Mouse (Mus musculus) spleen, postnatal 10 days (tissue): ENCODE measurements around the gene Rab36.

Experiments
- DNase-seq, 2 experiments: peaks; one replicate each; pipeline ENCODE4 v3.0.0; 2021 to 2022; ENCODE audit warnings: low spot score in 2 of 2

The Rab36 gene

DNA sequence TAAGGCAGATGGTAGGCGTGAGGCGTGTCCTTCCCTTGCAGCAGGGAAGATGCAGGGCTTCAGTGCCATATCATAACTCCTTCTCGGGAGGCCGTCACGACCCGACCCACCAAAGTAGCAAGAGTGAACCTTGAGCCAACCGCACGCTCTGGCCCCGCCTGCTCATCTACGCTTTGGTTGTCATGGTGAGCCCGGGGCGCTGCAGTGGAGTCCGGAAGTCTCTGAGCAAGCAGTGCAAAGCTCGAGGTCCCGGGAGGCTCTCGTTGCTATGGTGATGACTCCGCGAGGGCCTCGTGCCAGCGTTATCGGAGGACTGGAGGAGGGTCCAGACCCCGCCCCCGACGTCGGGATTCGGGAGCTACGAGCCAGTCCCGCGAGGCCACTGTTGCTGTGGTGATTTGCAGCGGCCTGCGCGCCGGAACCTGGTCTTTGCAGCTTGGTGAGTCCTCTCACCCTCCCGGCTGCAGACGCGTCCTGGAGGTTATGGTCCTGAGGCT is at the start of gene Rab36:
Rab36 (plus strand) TSS at position 176 of the 497 bp plus-strand sequence.
- DNase-seq = peak; percentile 37 to 78

DNA sequence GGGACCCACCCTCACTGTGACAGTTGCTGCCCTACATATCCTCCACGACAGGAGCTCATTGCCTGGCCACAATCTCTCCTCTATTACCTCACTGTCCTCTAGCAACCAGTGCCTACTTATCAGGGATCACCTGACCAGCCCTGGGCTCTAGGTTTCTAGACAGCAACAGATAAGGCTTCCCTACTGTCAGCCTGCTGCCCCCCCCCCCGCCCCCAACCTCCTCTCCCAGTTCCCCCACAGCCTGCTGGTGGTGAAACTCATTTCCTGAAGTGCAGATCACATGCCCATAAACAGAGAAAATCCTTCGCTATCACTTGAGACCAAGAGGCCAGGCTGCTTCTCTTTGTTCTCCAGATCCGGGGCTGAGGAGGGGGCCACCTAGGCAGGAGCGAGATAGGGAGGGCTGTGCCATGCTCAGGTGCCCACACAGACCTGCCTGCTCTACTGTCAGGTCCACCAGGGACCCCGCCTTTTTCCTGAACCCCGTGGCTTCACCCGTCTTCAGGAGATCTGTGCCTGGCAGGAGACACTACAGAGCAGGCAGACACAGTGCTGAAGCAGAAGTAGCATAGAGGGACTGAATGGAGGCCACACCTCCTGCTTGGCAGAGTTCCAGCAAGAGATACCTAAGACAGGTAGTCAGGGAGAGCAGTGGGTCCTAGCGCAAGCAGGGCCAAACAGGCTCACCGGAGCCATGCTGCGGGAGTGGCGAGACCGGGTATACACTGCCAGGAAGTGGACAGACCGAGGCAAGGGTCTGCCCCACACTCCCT is 49.0 kb upstream of the Rab36 start:
- DNase-seq = no peak

DNA sequence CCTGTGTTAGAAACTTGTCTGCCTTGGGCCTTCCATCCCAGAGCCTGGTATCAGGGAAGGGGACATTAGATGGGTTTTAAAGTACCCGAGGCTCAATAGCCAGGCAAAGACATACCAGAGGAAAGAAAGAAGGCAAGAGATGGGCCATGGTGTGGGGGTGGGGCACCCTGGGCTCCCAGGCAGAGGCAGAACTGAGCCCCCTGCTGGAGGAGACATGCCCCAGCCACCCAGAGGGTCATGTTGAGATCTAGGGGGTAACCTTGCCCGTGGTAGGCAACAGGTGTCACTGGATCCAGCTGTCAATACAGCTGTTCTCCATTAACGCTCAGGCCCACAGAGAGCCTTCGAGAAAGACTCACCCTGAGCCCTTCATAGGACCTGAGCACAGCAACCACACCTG is 47.0 kb upstream of the Rab36 start:
- no peak for DNase-seq

DNA sequence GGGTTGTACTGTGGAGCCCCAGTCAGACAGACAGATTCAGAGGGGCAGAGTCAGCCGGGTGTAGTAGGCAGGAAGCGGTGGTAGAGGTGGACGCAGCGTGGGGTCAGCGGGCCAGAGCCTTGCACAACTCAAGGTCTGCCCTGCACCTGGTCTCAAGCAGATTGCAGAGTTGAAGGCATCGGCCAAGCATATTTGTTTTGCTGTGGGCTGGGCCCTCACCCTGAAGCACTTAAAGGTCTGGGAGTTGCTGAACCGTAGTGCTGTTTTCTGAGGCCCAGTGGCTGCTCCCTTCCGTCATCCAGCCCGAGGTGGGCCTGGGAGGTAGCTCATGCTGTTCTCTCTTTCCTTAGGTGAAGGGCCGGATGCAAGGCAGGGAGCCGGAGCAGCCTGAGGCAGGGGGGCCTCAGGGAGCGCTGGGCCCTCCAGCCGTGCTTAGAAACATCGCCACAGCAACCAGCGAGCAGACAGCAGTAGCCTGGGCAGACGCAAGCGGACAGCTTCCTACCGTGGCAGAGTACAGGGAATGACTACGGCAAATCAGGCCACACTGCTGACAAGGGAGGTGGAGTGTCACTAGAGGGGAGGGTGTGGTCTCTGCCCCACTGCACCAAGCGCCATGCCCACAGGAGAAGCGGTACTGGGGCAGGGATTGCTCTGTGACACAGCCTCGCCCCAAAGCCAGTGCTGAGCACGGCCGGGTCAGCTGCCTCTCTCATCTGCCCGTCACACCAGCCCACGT is 46.1 kb upstream of the Rab36 start:
- no peak for DNase-seq

DNA sequence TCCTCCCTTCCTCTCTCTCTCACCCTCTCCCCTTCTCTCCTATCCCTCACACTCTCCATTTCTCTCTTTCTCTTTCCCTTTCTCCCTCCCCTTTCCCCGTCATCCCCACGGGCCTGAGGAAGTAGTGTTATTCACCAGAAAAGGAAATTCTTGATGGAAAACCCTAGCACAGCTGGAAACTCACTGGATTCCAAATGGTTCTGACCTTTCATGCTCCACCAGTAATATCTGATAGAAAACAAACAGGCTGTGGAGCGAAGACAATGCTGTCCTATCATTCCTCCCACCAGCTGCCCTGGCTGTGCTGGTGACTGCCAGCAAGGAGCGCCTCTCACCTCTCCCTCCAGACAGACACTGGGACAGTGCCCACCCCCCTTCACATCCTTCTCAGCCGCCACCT is 42.0 kb upstream of the Rab36 start:
- DNase-seq = no peak

DNA sequence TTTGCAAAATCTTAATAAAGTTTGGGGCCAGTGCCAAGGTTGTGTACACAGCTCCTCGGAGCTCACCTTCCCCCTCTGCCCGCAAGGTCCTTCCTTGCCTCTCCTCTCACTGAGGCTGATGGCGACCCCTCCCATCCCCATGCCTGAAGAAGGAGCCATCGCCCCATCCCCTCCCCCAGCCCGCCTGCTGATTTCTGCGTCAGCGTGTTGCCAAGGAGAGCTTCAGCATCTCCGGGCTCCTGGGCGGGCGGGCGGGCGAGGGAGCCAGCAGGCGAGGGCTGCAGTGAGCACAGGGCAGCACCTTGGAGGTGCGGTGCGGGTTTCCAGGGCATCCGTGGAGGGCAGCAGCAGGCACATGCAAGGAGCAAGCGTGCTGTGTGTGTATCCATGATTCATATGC is 41.5 kb upstream of the Rab36 start:
- DNase-seq = no peak

DNA sequence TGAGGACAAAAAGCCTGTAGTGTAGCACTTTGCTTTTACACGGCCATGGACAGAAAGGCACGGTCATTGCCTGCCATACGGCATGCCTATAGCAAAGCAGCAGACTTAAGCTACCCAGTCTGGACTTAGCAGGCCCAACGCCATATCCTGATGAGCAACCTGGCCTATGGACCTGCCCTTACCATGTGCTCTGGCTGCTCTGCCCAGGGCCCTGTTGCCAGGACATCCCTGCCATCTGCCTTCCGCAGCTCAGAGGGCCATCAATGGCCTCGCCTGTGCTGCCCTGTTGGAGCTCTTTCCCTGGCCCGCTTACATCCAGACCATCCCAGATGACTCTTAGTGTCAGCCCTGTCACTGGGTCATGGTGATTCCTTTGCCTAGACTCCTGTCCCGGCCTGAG is 35.5 kb upstream of the Rab36 start:
- no peak for DNase-seq

DNA sequence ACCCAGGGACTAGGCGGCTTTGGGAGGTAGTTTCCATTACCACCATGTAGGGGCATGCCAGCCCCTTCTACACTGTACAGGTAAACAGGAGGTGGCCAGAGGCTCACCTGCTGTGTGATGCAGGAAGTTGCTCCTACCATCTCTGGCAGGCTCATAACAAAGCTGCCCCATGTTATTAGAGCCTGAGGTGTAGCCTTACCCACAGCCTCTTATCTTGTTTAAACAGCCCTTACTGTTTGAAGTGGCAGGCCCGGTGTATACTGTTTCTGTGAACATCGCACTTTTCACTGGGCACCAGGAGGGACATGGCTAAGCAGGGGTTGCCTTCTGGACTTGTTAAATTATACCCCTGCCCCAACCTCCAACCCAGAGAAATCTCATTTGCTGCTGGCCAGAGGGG is 32.8 kb upstream of the Rab36 start:
- DNase-seq = no peak

DNA sequence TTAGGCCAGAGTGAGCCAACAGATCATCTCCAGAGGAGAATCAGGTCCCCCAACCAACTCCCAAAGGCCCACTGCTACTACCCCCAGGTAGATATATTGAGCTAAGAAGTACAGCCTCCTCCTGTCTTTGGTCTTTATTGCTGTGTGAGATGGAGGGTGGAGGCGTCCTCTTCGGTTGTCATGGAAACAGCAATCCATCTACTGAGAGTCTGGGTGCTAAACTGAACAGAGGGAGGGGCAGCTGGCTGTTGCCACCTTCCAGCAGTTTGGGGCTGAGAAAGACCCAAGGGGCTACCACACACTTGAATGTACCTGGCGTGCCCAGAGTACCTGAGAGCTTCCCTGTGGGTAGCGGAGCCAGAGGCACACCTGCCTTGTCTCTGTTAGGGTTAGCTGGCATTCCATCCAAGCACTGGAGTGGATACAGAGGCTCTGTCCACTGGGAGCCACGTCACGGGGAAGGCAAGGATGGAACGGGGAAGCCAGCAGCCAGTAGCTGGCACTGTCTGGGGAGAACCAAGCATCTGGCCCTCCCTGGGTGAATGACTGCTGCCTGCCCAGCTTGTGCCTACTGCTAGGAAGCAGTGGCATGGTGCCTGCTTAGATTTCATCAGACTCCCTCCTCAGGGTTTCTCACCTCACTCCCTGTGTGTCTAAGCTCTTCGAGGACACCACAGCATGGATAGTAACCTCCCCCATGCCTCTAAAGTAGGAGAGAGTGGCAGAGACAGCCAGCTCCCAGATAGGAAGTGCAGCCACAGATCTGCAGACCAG is 29.8 kb upstream of the Rab36 start:
- no peak for DNase-seq

DNA sequence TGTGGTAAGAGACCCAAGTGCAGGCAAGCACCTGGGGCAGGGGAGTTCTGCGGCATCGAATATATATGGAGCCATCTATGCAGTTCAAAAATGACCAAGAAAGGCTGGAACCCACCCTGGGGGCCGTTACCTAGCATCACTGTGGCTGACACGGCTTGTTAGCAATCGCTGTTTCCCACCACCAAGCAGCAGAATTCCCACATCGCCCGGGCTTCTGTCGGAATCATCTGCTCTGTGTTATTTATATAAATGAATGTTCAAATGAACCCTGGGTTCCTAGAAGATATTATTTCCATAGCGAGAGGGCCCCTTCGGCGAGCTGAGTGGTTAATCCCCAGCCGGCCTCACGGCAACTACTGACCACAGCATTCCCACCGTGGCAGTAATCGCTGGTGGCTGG is 26.2 kb upstream of the Rab36 start:
- no peak for DNase-seq

DNA sequence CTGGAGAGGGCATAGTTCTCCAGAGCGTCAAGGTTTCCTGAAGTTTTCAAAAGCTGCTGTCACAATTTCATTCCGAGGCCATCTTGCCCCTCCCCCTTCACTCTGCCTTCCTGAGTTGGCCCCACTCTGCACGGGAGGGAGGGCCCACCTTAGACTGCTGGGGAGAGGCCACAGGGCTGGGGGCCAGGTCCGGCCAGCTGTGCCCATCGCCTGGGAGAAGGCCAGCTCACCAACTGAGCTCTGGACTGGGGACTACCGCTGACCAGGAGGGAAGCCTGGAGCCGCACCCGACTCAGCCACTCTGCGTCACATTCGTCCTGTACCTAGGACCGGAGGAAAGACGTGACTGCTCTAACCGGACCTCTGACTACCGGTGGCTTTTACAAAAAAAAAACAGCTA is 21.4 kb upstream of the Rab36 start:
- no peak for DNase-seq

DNA sequence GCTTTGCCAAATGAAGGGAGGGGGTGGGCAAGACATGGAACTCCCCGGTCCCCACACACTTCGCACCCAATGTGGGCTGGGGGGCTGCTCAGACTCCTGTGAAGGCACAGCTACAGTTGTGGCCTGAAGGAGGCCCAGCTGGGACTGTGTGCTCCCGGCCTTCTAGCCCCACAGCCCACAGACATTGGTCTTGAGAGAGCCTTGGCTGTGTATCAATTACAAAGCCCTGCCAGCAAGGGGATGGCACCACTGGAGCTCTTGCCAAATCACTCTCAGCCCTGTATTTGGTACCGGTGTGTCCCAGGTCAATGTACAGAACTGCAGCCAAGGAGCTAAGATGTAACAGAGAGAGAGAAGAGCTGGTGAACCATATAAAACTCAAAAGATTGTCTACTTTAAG is 20.4 kb upstream of the Rab36 start:
- DNase-seq = no peak

DNA sequence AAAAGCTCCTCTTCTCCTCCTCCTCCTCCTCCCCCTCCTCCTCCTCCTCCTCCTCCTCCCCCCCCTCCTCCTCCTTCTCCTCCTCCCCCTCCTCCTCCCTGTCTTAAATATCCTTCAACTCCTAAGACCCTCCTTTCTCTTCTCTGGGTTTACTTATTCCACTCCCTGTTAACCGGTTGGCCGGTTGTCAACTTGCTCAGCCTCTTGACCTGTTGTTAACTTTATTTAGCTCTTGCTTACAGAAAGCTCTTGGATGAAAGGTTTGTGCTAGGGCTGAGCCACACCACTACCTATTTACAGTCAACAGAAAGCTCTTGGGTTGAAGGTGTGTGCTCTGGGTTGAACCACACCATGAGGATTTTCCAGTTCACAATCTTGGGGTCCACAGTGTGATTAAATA is 16.6 kb upstream of the Rab36 start:
- no peak for DNase-seq

DNA sequence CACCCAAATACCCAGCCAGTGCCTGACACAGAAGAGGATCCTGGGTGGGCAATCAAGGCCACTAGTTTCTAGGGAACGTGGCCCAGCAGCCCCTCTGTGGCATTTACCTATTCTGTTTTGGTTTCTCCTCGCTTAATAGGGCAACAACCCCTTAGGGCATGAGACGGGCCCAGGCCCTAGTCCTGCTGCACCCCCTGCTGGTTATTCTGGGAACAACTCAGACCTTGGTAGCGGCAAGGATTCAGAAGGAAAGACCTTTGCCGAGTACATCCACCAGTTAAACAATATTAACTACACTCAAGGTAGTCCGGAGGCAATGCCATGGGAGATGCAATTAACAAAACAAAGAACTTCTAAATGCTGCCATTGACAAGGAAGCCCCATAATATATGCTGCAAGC is 15.7 kb upstream of the Rab36 start:
- DNase-seq = peak; percentile 54 to 76

DNA sequence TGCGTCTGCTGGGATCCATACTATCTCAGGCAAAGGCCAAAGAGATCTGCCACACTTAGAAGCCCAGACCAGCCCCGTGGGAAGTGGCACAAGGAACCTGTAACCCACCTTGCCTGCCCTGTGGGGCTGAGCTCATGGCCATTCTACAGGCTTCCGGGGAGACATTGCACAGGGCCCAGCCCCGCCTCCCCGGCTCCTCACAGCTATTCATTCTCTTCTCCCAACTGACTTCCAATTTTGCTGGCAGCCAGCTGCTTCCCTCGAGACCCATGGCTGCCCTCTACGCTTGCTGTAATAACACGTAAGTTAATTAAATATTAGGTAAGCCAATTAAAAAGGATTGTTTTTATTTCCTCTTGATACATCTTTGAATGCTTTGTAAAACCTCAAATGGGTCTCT is 10.4 kb upstream of the Rab36 start:
- no peak for DNase-seq

DNA sequence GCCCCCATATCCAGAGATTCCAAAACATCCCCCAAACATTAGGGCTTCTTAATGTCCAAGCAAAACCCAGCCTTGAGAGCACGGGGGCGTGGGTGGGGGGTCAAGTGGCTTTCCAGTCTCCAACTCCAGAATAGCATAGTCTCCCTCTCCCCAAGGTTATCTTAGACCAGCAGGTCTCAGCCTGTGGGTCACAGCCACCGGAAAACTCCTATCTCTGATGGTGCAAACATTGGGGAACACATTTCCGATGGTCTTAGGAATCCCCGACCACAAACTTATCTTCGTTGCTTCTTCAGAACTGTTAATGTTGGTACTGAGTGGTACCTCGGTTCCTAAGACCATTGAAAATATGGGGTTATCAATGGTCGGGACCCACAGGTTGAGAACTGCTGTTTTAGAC is 8.1 kb upstream of the Rab36 start:
- no peak for DNase-seq

DNA sequence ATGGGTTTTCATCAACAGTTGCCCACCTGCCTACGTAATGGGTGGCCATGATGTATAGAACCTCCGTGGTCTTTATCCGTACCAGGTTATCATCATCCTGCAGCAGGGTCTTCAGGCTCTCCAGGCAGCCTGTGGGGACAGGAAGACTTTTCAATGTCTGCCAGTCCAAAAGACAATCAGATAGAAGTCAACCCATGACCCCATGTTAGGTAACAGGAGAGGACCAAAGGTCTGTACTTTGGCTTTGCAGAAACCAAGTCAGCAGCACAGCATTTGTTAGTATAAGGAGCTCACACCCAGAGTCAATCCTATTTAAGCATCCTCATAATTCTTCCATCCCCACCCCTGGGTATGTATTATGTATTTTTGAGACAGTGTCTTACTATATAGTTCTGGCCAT is 7.2 kb upstream of the Rab36 start:
- no peak for DNase-seq

DNA sequence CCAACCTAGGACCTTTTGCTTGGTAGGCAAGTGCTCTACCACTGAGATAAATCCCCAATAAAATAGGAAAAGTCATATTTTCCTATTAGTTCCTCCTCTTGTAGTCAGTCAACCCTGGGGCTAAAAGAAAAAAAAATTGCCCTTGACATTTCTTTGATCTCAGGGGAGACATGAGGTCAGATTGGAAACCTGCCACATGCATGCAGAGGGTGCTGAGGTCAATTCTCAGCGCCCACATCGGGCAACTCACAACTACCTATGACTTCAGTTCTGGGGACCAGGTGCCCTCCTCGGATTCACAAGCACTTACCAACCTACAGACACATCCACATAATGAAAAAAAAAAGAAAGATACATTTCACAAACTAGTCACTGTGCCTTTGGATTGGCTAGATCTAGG is 6.6 kb upstream of the Rab36 start:
- no peak for DNase-seq

DNA sequence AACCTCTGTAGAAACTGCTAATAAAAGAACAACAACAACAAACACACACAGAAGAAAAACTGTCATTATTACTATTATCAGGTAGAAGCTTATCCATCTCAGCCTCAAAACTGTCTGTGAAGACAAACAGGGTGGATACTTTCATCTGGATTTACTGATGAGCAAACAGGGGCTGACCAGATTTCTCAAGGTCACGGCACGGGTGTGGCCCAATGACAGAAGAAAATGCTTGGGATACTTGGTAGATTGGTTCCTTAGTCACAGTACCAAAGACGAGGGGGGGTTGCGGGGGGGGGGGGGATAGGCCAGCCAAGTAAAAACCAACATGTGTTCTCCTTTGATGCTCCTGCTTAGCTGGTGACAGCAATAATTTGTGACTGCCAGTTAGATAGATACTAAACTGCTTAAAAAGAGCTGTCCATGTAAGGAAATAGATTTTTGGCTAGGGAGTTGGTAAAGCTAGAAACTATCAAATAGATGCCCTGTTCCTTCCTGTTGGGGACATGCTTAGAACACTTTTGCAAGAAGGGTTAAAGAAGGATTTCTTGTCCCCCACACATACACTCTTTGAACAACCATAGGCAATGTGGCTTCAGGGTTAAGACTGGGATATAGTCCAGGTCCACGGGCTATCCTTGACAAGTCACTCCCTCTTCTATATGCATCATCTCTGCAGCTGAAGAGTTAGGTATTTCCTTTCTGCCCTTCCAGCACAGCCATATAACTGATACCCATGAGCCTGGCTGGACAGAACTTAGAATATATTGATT is 5.3 kb upstream of the Rab36 start:
- no peak for DNase-seq

DNA sequence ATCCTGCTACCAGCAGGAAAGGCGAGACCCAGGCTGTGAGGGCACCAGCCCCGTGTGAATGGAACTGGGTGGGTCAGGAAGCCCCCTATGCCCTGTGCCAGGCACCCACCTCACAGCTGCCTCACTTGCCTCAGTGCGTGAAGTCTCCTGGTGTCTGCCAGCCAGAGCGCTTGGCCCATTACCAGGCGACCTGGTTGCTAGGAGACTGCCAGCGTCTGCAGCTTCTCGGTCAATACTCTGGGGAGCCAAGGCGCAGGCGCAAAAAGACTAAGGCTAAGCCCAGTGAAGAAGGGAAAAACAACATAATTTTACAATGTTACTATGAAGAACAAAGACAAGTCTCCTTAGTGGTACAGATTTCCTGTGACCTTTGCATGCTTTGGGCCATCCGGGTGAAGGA is 4.5 kb upstream of the Rab36 start, which contains the start of gene Rsph14:
Rsph14 (minus strand) TSS at position 192 of the 400 bp plus-strand sequence.
- peak; percentile 22 to 79 for DNase-seq

DNA sequence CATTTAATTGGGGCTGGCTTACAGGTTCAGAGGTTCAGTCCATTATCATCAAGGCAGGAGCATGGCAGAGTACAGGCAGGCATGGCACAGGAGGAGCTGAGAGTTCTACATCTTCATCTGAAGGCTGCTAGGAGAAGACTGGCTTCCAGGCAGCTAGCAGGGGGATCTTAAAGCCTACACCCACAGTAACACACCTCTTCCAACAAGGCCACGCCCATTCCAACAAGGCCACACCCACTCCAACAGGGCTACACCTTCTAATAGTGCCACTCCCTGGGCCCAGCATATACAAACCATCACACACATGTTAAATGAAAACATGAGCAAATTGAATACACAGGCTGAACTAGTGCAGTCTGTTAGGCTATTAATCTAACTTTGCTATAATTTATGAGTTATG is 5.2 kb downstream of the Rab36 start:
- DNase-seq = peak in 1 of 2 experiments; percentile 56

DNA sequence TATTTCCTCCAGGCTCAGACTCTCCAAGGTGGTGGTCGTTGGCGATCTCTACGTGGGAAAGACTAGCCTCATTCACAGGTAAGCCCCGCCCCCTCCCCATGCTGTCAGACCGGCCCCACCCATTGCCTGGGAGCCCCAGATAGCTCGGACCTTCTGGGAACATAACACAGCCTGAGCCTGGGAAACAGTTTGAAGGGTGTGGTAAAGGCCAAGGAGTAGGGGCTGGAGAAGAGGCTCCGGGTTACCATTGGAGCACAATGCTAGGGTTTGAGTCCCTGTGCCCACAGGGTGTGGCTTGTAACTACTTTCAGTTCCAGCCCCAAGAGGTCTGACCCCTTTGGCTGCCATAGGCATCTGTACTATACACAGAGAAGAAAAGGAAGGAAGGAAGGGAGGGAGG is 7.6 kb downstream of the Rab36 start:
- DNase-seq = no peak
